Mouse (Mus musculus) midbrain, embryonic 12.5 days (tissue): Measurements from ENCODE around the gene Sox10. TPM values are rescaled to one million over a fixed set of nuclear protein-coding genes. Genes with fewer than 3 reads are reported as not detected.

Experiments
- ATAC-seq: fragments of 200-750 bp; cut with Nextera tagmentation; 2 replicates; pipeline ENCODE4 v1.8.0; 2017; ENCODE audit warnings: low read depth, moderate TSS enrichment, moderate library complexity; ENCODE audit not compliant: low FRiP score
- H3K27ac ChIP-seq: fragments of 300-500 bp; sonication (generic); replicated peaks from 2 replicates; pipeline ENCODE4 v1.5.1; 2016; ENCODE audit warnings: mild to moderate bottlenecking
- H3K27me3 ChIP-seq: fragments of 300-500 bp; sonication (generic); 2 replicates; pipeline ENCODE4 v1.6.1; 2016; ENCODE audit warnings: mild to moderate bottlenecking
- H3K36me3 ChIP-seq: fragments of 300-500 bp; sonication (generic); 2 replicates; pipeline ENCODE4 v1.6.1; 2016
- H3K4me1 ChIP-seq: fragments of 300-500 bp; sonication (generic); 2 replicates; pipeline ENCODE4 v1.6.1; 2016
- H3K4me2 ChIP-seq: fragments of 300-500 bp; sonication (generic); replicated peaks from 2 replicates; pipeline ENCODE4 v1.6.1; 2016; ENCODE audit warnings: mild to moderate bottlenecking, moderate library complexity
- H3K4me3 ChIP-seq: fragments of 300-500 bp; sonication (generic); 2 replicates; pipeline ENCODE4 v1.5.1; 2016; ENCODE audit warnings: mild to moderate bottlenecking
- H3K9ac ChIP-seq: fragments of 300-500 bp; sonication (generic); replicated peaks from 2 replicates; pipeline ENCODE4 v1.6.1; 2016; ENCODE audit warnings: mild to moderate bottlenecking, moderate library complexity
- H3K9me3 ChIP-seq: fragments of 300-500 bp; sonication (generic); 2 replicates; pipeline ENCODE4 v1.6.1; 2016; ENCODE audit warnings: mild to moderate bottlenecking
- whole genome bisulfite sequencing: fragments of 180-500 bp; shearing (Covaris S2); methylation state at CpG from one replicate; pipeline ENCODE4 v1.1.7; 2016; 5-methylcytosine and 5-hydroxymethylcytosine counted together
- polyA plus RNA-seq: library from polyadenylated mRNA; unstranded; fragments of >200 nt; fragmentation: Nextera tagmentation; extraction: Ambion mirVana; gene quantifications from 2 replicates; pipeline ENCODE4 v1.2.1, GENCODE M21; 2016

Gene Sox10
- polyA plus RNA-seq, 1 experiment from 2014 or later, result 1.2 TPM

GRCm38 (mm10) chr15:79194048-79194447, 29.0 kb upstream of the Sox10 start:
- no peaks in the 10 kb centered on the region for H3K36me3 ChIP-seq
- H3K9ac ChIP-seq, result no peak overlapping the region; the same call in 1 of the 2 replicates
- peaks cover 32% of the 10 kb centered on the region for H3K4me1 ChIP-seq

GRCm38 (mm10) chr15:79192885-79193845, 28.1 kb upstream of the Sox10 start:
- Histone ChIP-seq H3K27ac (peak overlapping the region; percentile 94), H3K4me2 (peak overlapping the region; percentile 36), H3K9me3 (no peaks in the 10 kb centered on the region), H3K4me3 (no peak overlapping the region), H3K4me1 (peaks cover 28% of the 10 kb centered on the region), H3K36me3 (no peaks in the 10 kb centered on the region), H3K9ac (peak overlapping the region; percentile 34), H3K27me3 (peaks cover 6% of the 10 kb centered on the region; the same call in 1 of the 2 replicates)
- ATAC-seq, result peak; percentile 86
- WGBS, result 18% methylated on average over 27 of the region's 27 CpGs

More at GRCm38 (mm10) chr15:79194048-79194447, 29.0 kb upstream of the Sox10 start:
- Histone ChIP-seq H3K4me2 (peak overlapping the region; percentile 36; the same call in 1 of the 2 replicates), H3K4me3 (no peak overlapping the region), H3K27me3 (peaks cover 6% of the 10 kb centered on the region; the same call in 1 of the 2 replicates), H3K27ac (peak overlapping the region; percentile 94), H3K9me3 (no peaks in the 10 kb centered on the region)
- no peak for ATAC-seq
- WGBS, result 84% methylated on average over 9 of the region's 9 CpGs

- no peak overlapping the region for H3K9ac ChIP-seq
- H3K27ac ChIP-seq, result peak overlapping the region; percentile 94
- no peak overlapping the region for H3K4me3 ChIP-seq
- H3K27me3 ChIP-seq, result no peaks in the 10 kb centered on the region; the same call in 1 of the 2 replicates
- H3K4me1 ChIP-seq, result peaks cover 28% of the 10 kb centered on the region
- H3K4me2 ChIP-seq, result peak overlapping the region; percentile 36; the same call in 1 of the 2 replicates
- 69% methylated on average over 6 of the region's 6 CpGs for WGBS
- H3K9me3 ChIP-seq, result no peaks in the 10 kb centered on the region
- no peaks in the 10 kb centered on the region for H3K36me3 ChIP-seq
- ATAC-seq, result no peak
Observed at GRCm38 (mm10) chr15:79192450-79192849, 27.4 kb upstream of the Sox10 start.

- Histone ChIP-seq H3K27ac (no peak overlapping the region), H3K9ac (no peak overlapping the region), H3K27me3 (no peaks in the 10 kb centered on the region; the same call in 1 of the 2 replicates), H3K4me2 (no peak overlapping the region), H3K9me3 (no peaks in the 10 kb centered on the region), H3K4me1 (peaks cover 28% of the 10 kb centered on the region), H3K4me3 (no peak overlapping the region), H3K36me3 (no peaks in the 10 kb centered on the region)
- WGBS, result 92% methylated on average over 2 of the region's 2 CpGs
- no peak for ATAC-seq
Observed at GRCm38 (mm10) chr15:79191426-79191825, 26.4 kb upstream of the Sox10 start.

GRCm38 (mm10) chr15:79187819-79188218, 22.8 kb upstream of the Sox10 start:
- H3K4me1 ChIP-seq, result peaks cover 7% of the 10 kb centered on the region
- no peak overlapping the region for H3K27ac ChIP-seq
- H3K27me3 ChIP-seq, result no peaks in the 10 kb centered on the region
- ATAC-seq, result no peak
- H3K9ac ChIP-seq, result no peak overlapping the region
- H3K4me3 ChIP-seq, result no peak overlapping the region
- H3K36me3 ChIP-seq, result no peaks in the 10 kb centered on the region
- WGBS, result 93% methylated on average over 8 of the region's 8 CpGs
- no peak overlapping the region for H3K4me2 ChIP-seq
- H3K9me3 ChIP-seq, result 0 out of 2 replicates have a peak, but pooled peaks cover 4% of the 10 kb centered on the region

GRCm38 (mm10) chr15:79185213-79185612, 20.2 kb upstream of the Sox10 start:
- no peak for ATAC-seq
- Histone ChIP-seq H3K36me3 (no peaks in the 10 kb centered on the region), H3K4me2 (no peak overlapping the region), H3K9ac (no peak overlapping the region), H3K4me3 (no peak overlapping the region), H3K9me3 (0 out of 2 replicates have a peak, but pooled peaks cover 4% of the 10 kb centered on the region), H3K4me1 (no peaks in the 10 kb centered on the region), H3K27me3 (no peaks in the 10 kb centered on the region), H3K27ac (no peak overlapping the region)
- 92% methylated on average over 10 of the region's 10 CpGs for WGBS

- WGBS, result 47% methylated on average over 6 of the region's 6 CpGs
- no peak overlapping the region for H3K27ac ChIP-seq
- no peak for ATAC-seq
- H3K9me3 ChIP-seq, result no peaks in the 10 kb centered on the region
- no peak overlapping the region for H3K4me2 ChIP-seq
- no peak overlapping the region for H3K9ac ChIP-seq
- H3K4me1 ChIP-seq, result 0 out of 2 replicates have a peak, but pooled peaks cover 7% of the 10 kb centered on the region
- no peak overlapping the region for H3K4me3 ChIP-seq
- H3K27me3 ChIP-seq, result 0 out of 2 replicates have a peak, but pooled peaks cover 6% of the 10 kb centered on the region
- H3K36me3 ChIP-seq, result no peaks in the 10 kb centered on the region
Observed at GRCm38 (mm10) chr15:79176905-79177304, 11.9 kb upstream of the Sox10 start.

GRCm38 (mm10) chr15:79166712-79167111, 1.7 kb upstream of the Sox10 start:
- no peaks in the 10 kb centered on the region for H3K36me3 ChIP-seq
- H3K4me1 ChIP-seq, result peaks cover 31% of the 10 kb centered on the region
- WGBS, result 48% methylated on average over 8 of the region's 8 CpGs
- no peaks in the 10 kb centered on the region for H3K9me3 ChIP-seq
- no peak overlapping the region for H3K9ac ChIP-seq
- ATAC-seq, result peak; percentile 19; the same call in 1 of the 2 replicates
- H3K27me3 ChIP-seq, result peaks cover 65% of the 10 kb centered on the region
- H3K4me3 ChIP-seq, result no peak overlapping the region
- H3K27ac ChIP-seq, result no peak overlapping the region
- no peak overlapping the region for H3K4me2 ChIP-seq

GRCm38 (mm10) chr15:79164251-79164650, 789 bp downstream of the Sox10 start:
- Histone ChIP-seq H3K4me3 (no peak overlapping the region), H3K27ac (no peak overlapping the region)

GRCm38 (mm10) chr15:79162822-79163221, 2.2 kb downstream of the Sox10 start:
- WGBS, result 49% methylated on average over 14 of the region's 14 CpGs
- Histone ChIP-seq H3K9ac (no peak overlapping the region), H3K4me2 (no peak overlapping the region), H3K27ac (no peak overlapping the region), H3K9me3 (no peaks in the 10 kb centered on the region), H3K4me3 (peak overlapping the region; percentile 20; the same call in 1 of the 2 replicates), H3K36me3 (no peaks in the 10 kb centered on the region), H3K27me3 (peaks cover 94% of the 10 kb centered on the region), H3K4me1 (peaks cover 31% of the 10 kb centered on the region)
- ATAC-seq, result no peak

More at GRCm38 (mm10) chr15:79164251-79164650, 789 bp downstream of the Sox10 start:
- no peaks in the 10 kb centered on the region for H3K9me3 ChIP-seq
- 3% methylated on average over 12 of the region's 15 CpGs for WGBS
- no peak overlapping the region for H3K4me2 ChIP-seq
- ATAC-seq, result no peak
- H3K9ac ChIP-seq, result no peak overlapping the region
- no peaks in the 10 kb centered on the region for H3K36me3 ChIP-seq
- H3K4me1 ChIP-seq, result peaks cover 31% of the 10 kb centered on the region
- H3K27me3 ChIP-seq, result peaks cover 81% of the 10 kb centered on the region

GRCm38 (mm10) chr15:79162301-79162700, 2.7 kb downstream of the Sox10 start:
- peaks cover 31% of the 10 kb centered on the region for H3K4me1 ChIP-seq
- H3K36me3 ChIP-seq, result no peaks in the 10 kb centered on the region
- H3K27me3 ChIP-seq, result peaks cover 90% of the 10 kb centered on the region
- 69% methylated on average over 7 of the region's 7 CpGs for WGBS
- no peak overlapping the region for H3K27ac ChIP-seq
- H3K9ac ChIP-seq, result no peak overlapping the region
- H3K4me3 ChIP-seq, result no peak overlapping the region
- H3K4me2 ChIP-seq, result no peak overlapping the region
- H3K9me3 ChIP-seq, result no peaks in the 10 kb centered on the region
- ATAC-seq, result no peak

GRCm38 (mm10) chr15:79155572-79155971, 9.5 kb downstream of the Sox10 start:
- Histone ChIP-seq H3K4me3 (no peak overlapping the region), H3K9me3 (no peaks in the 10 kb centered on the region), H3K36me3 (peaks cover 15% of the 10 kb centered on the region; the same call in 1 of the 2 replicates), H3K4me1 (peaks cover 34% of the 10 kb centered on the region), H3K4me2 (no peak overlapping the region), H3K27ac (no peak overlapping the region), H3K9ac (no peak overlapping the region), H3K27me3 (peaks cover 30% of the 10 kb centered on the region)
- ATAC-seq, result no peak
- WGBS, result 27% methylated on average over 3 of the region's 3 CpGs
